Mouse (Mus musculus) frontal cortex, postnatal 36 days (tissue): ENCODE results near the gene Fip1l1.
A peak's percentile ranks its signal among the peaks of the same experiment; 100 is the strongest.

ENCODE experiments used
- DNase-seq, 2 experiments: peaks; one replicate each; pipeline ENCODE4 v3.0.0; 2022; ENCODE audit warnings: low spot score in 2 of 2

Gene Fip1l1

GRCm38 (mm10) chr5:74613491-74614151, 78.4 kb downstream of the Fip1l1 start:
- DNase-seq, result no peak

GRCm38 (mm10) chr5:74617816-74618572, 82.7 kb downstream of the Fip1l1 start:
- no peak for DNase-seq

- no peak for DNase-seq
Measured at GRCm38 (mm10) chr5:74618573-74619059, 83.4 kb downstream of the Fip1l1 start.

GRCm38 (mm10) chr5:74621691-74622470, 86.6 kb downstream of the Fip1l1 start:
- no peak for DNase-seq

GRCm38 (mm10) chr5:74623316-74624000, 88.2 kb downstream of the Fip1l1 start:
- no peak for DNase-seq

GRCm38 (mm10) chr5:74624385-74624784, 89.1 kb downstream of the Fip1l1 start:
- DNase-seq, result no peak

GRCm38 (mm10) chr5:74628001-74628400, 92.8 kb downstream of the Fip1l1 start:
- DNase-seq, result no peak

- no peak for DNase-seq
Measured at GRCm38 (mm10) chr5:74632369-74633114, 97.3 kb downstream of the Fip1l1 start.

GRCm38 (mm10) chr5:74633453-74633852, 98.2 kb downstream of the Fip1l1 start:
- no peak for DNase-seq

GRCm38 (mm10) chr5:74634391-74634790, 99.1 kb downstream of the Fip1l1 start:
- DNase-seq, result no peak

- DNase-seq, result peak; percentile 11 to 33
Measured at GRCm38 (mm10) chr5:74639516-74639915, 104.3 kb downstream of the Fip1l1 start.

GRCm38 (mm10) chr5:74640504-74640903, 105.3 kb downstream of the Fip1l1 start:
- DNase-seq, result no peak

- DNase-seq, result peak; percentile 22 to 41
Measured at GRCm38 (mm10) chr5:74641000-74641399, 105.8 kb downstream of the Fip1l1 start.

- no peak for DNase-seq
Measured at GRCm38 (mm10) chr5:74642291-74642690, 107.0 kb downstream of the Fip1l1 start.

- no peak for DNase-seq
Measured at GRCm38 (mm10) chr5:74647584-74647984, 112.3 kb downstream of the Fip1l1 start.

- DNase-seq, result no peak
Measured at GRCm38 (mm10) chr5:74648216-74648615, 113.0 kb downstream of the Fip1l1 start.
